Comparison of ENCODE assay signal across 9 mouse cellular contexts in the genomic region with DNA sequence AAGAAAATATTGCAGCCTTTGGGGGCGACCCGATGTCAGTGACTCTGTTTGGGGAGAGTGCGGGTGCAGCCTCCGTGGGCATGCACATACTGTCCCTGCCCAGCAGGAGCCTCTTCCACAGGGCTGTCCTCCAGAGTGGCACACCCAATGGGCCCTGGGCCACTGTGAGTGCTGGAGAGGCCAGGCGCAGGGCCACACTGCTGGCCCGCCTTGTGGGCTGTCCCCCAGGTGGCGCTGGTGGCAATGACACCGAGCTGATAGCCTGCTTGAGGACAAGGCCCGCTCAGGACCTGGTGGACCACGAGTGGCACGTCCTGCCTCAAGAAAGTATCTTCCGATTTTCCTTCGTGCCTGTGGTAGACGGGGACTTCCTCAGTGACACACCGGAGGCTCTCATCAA. TPM values are rescaled to one million over a fixed set of nuclear protein-coding genes. Genes with fewer than 3 reads are reported as not detected.
DNase-seq lines count a peak whose midpoint lies in the region; ATAC-seq lines count a peak whose summit lies in the region.
"Had no signal": no experiment of that assay in that cellular context is flagged by ENCODE, and none has a peak within 500 bp of the region (broad histone marks: within the 10 kb centered on the region; RNA-seq: fewer than 3 reads in every experiment).

No protein-coding gene starts in this region.

- peaks cover 44% of the 10 kb centered on the region for H3K4me1 ChIP-seq in forebrain, embryonic 13.5 days
- peaks cover 71% of the 10 kb centered on the region for H3K4me1 ChIP-seq in hindbrain, embryonic 15.5 days (replicated peaks)
- H3K4me1 ChIP-seq in liver, embryonic 16.5 days (ENCODE audit: control insufficient read depth, low read depth, low read length): peaks cover 77% of the 10 kb centered on the region
- peaks cover 49% of the 10 kb centered on the region for H3K4me1 ChIP-seq in neural tube, embryonic 12.5 days

- H3K36me3 ChIP-seq in forebrain, embryonic 13.5 days (ENCODE audit: poor library complexity, severe bottlenecking): peaks cover 10% of the 10 kb centered on the region
- peaks cover 3% of the 10 kb centered on the region for H3K36me3 ChIP-seq in hindbrain, embryonic 15.5 days
- H3K36me3 ChIP-seq in liver, embryonic 16.5 days (ENCODE audit: control insufficient read depth, insufficient read depth): peaks cover 9% of the 10 kb centered on the region
- peaks cover 8% of the 10 kb centered on the region for H3K36me3 ChIP-seq in neural tube, embryonic 12.5 days

- no peak overlapping the region for H3K4me3 ChIP-seq in forebrain, embryonic 13.5 days
- no peak overlapping the region for H3K4me3 ChIP-seq in hindbrain, embryonic 15.5 days
- H3K4me3 ChIP-seq in liver, embryonic 16.5 days (ENCODE audit: low read depth, low read length): peak overlapping the region; percentile 79
- H3K4me3 ChIP-seq in neural tube, embryonic 12.5 days: no peak overlapping the region
- H3K4me3 ChIP-seq: limb, embryonic 15.5 days had no signal

- WGBS in forebrain, embryonic 13.5 days: 23% methylated on average over 15 of the region's 15 CpGs
- WGBS in hindbrain, embryonic 15.5 days: 29% methylated on average over 15 of the region's 15 CpGs
- WGBS in liver, embryonic 16.5 days (ENCODE audit: insufficient replicate concordance): 13% methylated on average over 15 of the region's 15 CpGs
- WGBS in neural tube, embryonic 12.5 days: 22% methylated on average over 15 of the region's 15 CpGs

- 0 out of 2 replicates have a peak overlapping the region, but pooled peaks have one; percentile 22 for H3K9ac ChIP-seq in forebrain, embryonic 13.5 days
- no peak overlapping the region for H3K9ac ChIP-seq in hindbrain, embryonic 15.5 days
- peak overlapping the region; percentile 87 for H3K9ac ChIP-seq in liver, embryonic 16.5 days (ENCODE audit: low read depth, low read length)
- H3K9ac ChIP-seq in neural tube, embryonic 12.5 days: 0 out of 2 replicates have a peak overlapping the region, but pooled peaks have one; percentile 5
- H3K9ac ChIP-seq: limb, embryonic 15.5 days had no signal

- H3K9me3 ChIP-seq in forebrain, embryonic 13.5 days (replicated peaks): no peaks in the 10 kb centered on the region
- no peaks in the 10 kb centered on the region for H3K9me3 ChIP-seq in hindbrain, embryonic 15.5 days
- H3K9me3 ChIP-seq in liver, embryonic 16.5 days (replicated peaks; ENCODE audit: control insufficient read depth, low read length): no peaks in the 10 kb centered on the region
- H3K9me3 ChIP-seq in neural tube, embryonic 12.5 days: no peaks in the 10 kb centered on the region
- H3K9me3 ChIP-seq: limb, embryonic 15.5 days had no signal

- peak; percentile 65 for DNase-seq in left cerebral cortex, postnatal 4 days
- no peak for DNase-seq in left cerebral cortex, postnatal 14 days (ENCODE audit: low spot score in 2 of 2)
- DNase-seq in adrenal gland, postnatal 25 days: peak; percentile 73

- no peak for ATAC-seq in forebrain, embryonic 13.5 days
- no peak for ATAC-seq in hindbrain, embryonic 15.5 days (ENCODE audit: low FRiP score, low read depth)
- peak; percentile 70 for ATAC-seq in liver, embryonic 16.5 days (ENCODE audit: low read depth)
- ATAC-seq in neural tube, embryonic 12.5 days (ENCODE audit: low FRiP score, low read depth): no peak
- ATAC-seq in monocyte, adult 5-6 weeks (replicated peaks; ENCODE audit: insufficient number of reproducible peaks, low FRiP score, low TSS enrichment, poor library complexity, severe bottlenecking): no peak

- peaks cover 56% of the 10 kb centered on the region for H3K27me3 ChIP-seq in forebrain, embryonic 13.5 days
- peaks cover 23% of the 10 kb centered on the region for H3K27me3 ChIP-seq in hindbrain, embryonic 15.5 days
- peaks cover 26% of the 10 kb centered on the region for H3K27me3 ChIP-seq in liver, embryonic 16.5 days (ENCODE audit: control insufficient read depth, insufficient read depth, low read depth, low read length)
- H3K27me3 ChIP-seq in neural tube, embryonic 12.5 days (replicated peaks): peaks cover 52% of the 10 kb centered on the region

- no peak overlapping the region for H3K27ac ChIP-seq in forebrain, embryonic 13.5 days
- no peak overlapping the region for H3K27ac ChIP-seq in hindbrain, embryonic 15.5 days (replicated peaks)
- peak overlapping the region; percentile 100 for H3K27ac ChIP-seq in liver, embryonic 16.5 days (ENCODE audit: low read length)
- no peak overlapping the region for H3K27ac ChIP-seq in neural tube, embryonic 12.5 days
- H3K27ac ChIP-seq: limb, embryonic 15.5 days had no signal

- H3K4me2 ChIP-seq in forebrain, embryonic 13.5 days: no peak overlapping the region
- peak overlapping the region; percentile 96 for H3K4me2 ChIP-seq in hindbrain, embryonic 15.5 days
- H3K4me2 ChIP-seq in liver, embryonic 16.5 days (ENCODE audit: low read depth, low read length): peak overlapping the region; percentile 100
- H3K4me2 ChIP-seq in neural tube, embryonic 12.5 days (replicated peaks): 0 out of 2 replicates have a peak overlapping the region, but pooled peaks have one; percentile 6
- H3K4me2 ChIP-seq: limb, embryonic 15.5 days had no signal

- intact Hi-C loops in left cerebral cortex, postnatal 4 days (cut with DNase I): no loop called here
- intact Hi-C loops in left cerebral cortex, postnatal 14 days (cut with DNase I): no loop called here

RNA-seq across cellular contexts. Expression of a gene that starts 3.4 kb away (rescaled TPM):
- total RNA-seq in left cerebral cortex, postnatal 4 days (2021): 10 to 100 TPM; 60.3 to 67.8 TPM
- 10 to 100 TPM; 68.4 to 81.1 TPM for total RNA-seq in left cerebral cortex, postnatal 14 days (2021)
- 6.7 and 10.9 TPM in 2 replicates for total RNA-seq in adrenal gland, postnatal 25 days (2021)
- 2.7 and 4.1 TPM in 2 replicates for polyA plus RNA-seq in forebrain, embryonic 13.5 days (2015; fragmentation: Nextera tagmentation; extraction: Ambion mirVana)
- polyA plus RNA-seq in hindbrain, embryonic 15.5 days (2015; fragmentation: Nextera tagmentation; extraction: Ambion mirVana): 68.4 and 69.9 TPM in 2 replicates
- polyA plus RNA-seq in liver, embryonic 16.5 days (2015; fragmentation: Nextera tagmentation; extraction: Ambion mirVana): 14.4 and 18.6 TPM in 2 replicates
- polyA plus RNA-seq in neural tube, embryonic 12.5 days (2016; fragmentation: Nextera tagmentation; extraction: Ambion mirVana): 20.6 and 23.5 TPM in 2 replicates
- total RNA-seq in monocyte, adult 5-6 weeks (2017): 0.57 to 1.2 TPM in 2 of 3 replicates, not detected in the other

RNA-seq across cellular contexts. Expression of a gene that starts 3.8 kb away (rescaled TPM):
- total RNA-seq in left cerebral cortex, postnatal 4 days (2021): 10 to 100 TPM; 17.3 to 21.8 TPM
- 10 to 100 TPM; 16.4 to 17.1 TPM for total RNA-seq in left cerebral cortex, postnatal 14 days (2021)
- 9.6 and 12.1 TPM in 2 replicates for total RNA-seq in adrenal gland, postnatal 25 days (2021)
- 7.1 and 7.2 TPM in 2 replicates for polyA plus RNA-seq in forebrain, embryonic 13.5 days (2015; fragmentation: Nextera tagmentation; extraction: Ambion mirVana)
- 20.1 and 24.0 TPM in 2 replicates for polyA plus RNA-seq in hindbrain, embryonic 15.5 days (2015; fragmentation: Nextera tagmentation; extraction: Ambion mirVana)
- polyA plus RNA-seq in liver, embryonic 16.5 days (2015; fragmentation: Nextera tagmentation; extraction: Ambion mirVana): 7.0 and 7.8 TPM in 2 replicates
- polyA plus RNA-seq in neural tube, embryonic 12.5 days (2016; fragmentation: Nextera tagmentation; extraction: Ambion mirVana): 11.4 and 11.6 TPM in 2 replicates
- total RNA-seq in monocyte, adult 5-6 weeks (2017): 0.64 to 3.0 TPM (median 1.2 TPM) in 3 replicates

RNA-seq across cellular contexts. Expression of a gene that starts 16.8 kb away (rescaled TPM):
- total RNA-seq in left cerebral cortex, postnatal 4 days (2021): 100 to 1,000 TPM; 214 to 236 TPM
- total RNA-seq in left cerebral cortex, postnatal 14 days (2021): 100 to 1,000 TPM; 167 to 176 TPM
- total RNA-seq in adrenal gland, postnatal 25 days (2021): 164 and 195 TPM in 2 replicates
- polyA plus RNA-seq in forebrain, embryonic 13.5 days (2015; fragmentation: Nextera tagmentation; extraction: Ambion mirVana): 145 and 150 TPM in 2 replicates
- polyA plus RNA-seq in hindbrain, embryonic 15.5 days (2015; fragmentation: Nextera tagmentation; extraction: Ambion mirVana): 100 and 103 TPM in 2 replicates
- polyA plus RNA-seq in liver, embryonic 16.5 days (2015; fragmentation: Nextera tagmentation; extraction: Ambion mirVana): 68.0 and 69.7 TPM in 2 replicates
- polyA plus RNA-seq in neural tube, embryonic 12.5 days (2016; fragmentation: Nextera tagmentation; extraction: Ambion mirVana): 155 and 167 TPM in 2 replicates
- 250 to 289 TPM (median 261 TPM) in 3 replicates for total RNA-seq in monocyte, adult 5-6 weeks (2017)

RNA-seq across cellular contexts. Expression of a gene that starts 23.5 kb away (rescaled TPM):
- 1 to 10 TPM; 7.1 to 8.0 TPM for total RNA-seq in left cerebral cortex, postnatal 4 days (2021)
- total RNA-seq in left cerebral cortex, postnatal 14 days (2021): 1 to 10 TPM; 3.5 to 3.9 TPM
- total RNA-seq in adrenal gland, postnatal 25 days (2021): 32.3 and 40.8 TPM in 2 replicates
- polyA plus RNA-seq in forebrain, embryonic 13.5 days (2015; fragmentation: Nextera tagmentation; extraction: Ambion mirVana): 30.8 and 35.3 TPM in 2 replicates
- 17.3 TPM in 2 replicates for polyA plus RNA-seq in hindbrain, embryonic 15.5 days (2015; fragmentation: Nextera tagmentation; extraction: Ambion mirVana)
- polyA plus RNA-seq in liver, embryonic 16.5 days (2015; fragmentation: Nextera tagmentation; extraction: Ambion mirVana): 9.3 and 9.6 TPM in 2 replicates
- polyA plus RNA-seq in neural tube, embryonic 12.5 days (2016; fragmentation: Nextera tagmentation; extraction: Ambion mirVana): 31.7 and 36.2 TPM in 2 replicates
- total RNA-seq in monocyte, adult 5-6 weeks (2017): 2.7 to 4.0 TPM (median 3.2 TPM) in 3 replicates

RNA-seq across cellular contexts. Expression of a gene that starts 42.7 kb away (rescaled TPM):
- 10 to 100 TPM; 28.8 to 31.5 TPM for total RNA-seq in left cerebral cortex, postnatal 4 days (2021)
- 10 to 100 TPM; 23.7 to 28.0 TPM for total RNA-seq in left cerebral cortex, postnatal 14 days (2021)
- 9.2 and 17.7 TPM in 2 replicates for total RNA-seq in adrenal gland, postnatal 25 days (2021)
- polyA plus RNA-seq in forebrain, embryonic 13.5 days (2015; fragmentation: Nextera tagmentation; extraction: Ambion mirVana): 14.4 and 16.9 TPM in 2 replicates
- 24.6 and 26.8 TPM in 2 replicates for polyA plus RNA-seq in hindbrain, embryonic 15.5 days (2015; fragmentation: Nextera tagmentation; extraction: Ambion mirVana)
- 2.8 and 3.0 TPM in 2 replicates for polyA plus RNA-seq in liver, embryonic 16.5 days (2015; fragmentation: Nextera tagmentation; extraction: Ambion mirVana)
- polyA plus RNA-seq in neural tube, embryonic 12.5 days (2016; fragmentation: Nextera tagmentation; extraction: Ambion mirVana): 24.4 and 25.1 TPM in 2 replicates
- total RNA-seq in monocyte, adult 5-6 weeks (2017): 24.2 to 30.4 TPM (median 25.2 TPM) in 3 replicates

Comparison
In these comparisons a context has a peak if more than half of its experiments do, and no peak if none do; other contexts are left out.
1. DNase-seq: peak in left cerebral cortex, postnatal 4 days (single experiment) and adrenal gland, postnatal 25 days (single experiment); none in left cerebral cortex, postnatal 14 days (0 of 2).